Mouse (Mus musculus): ENCODE results near the gene Kcnip1. TPM values are rescaled to one million over a fixed set of nuclear protein-coding genes. Genes with fewer than 3 reads are reported as not detected.

The Kcnip1 gene
- total RNA-seq, 2 experiments from 2014 or later = not detected

- intact Hi-C loops (cut with DNase I) = no loop called here
- DNase-seq (ENCODE audit: low spot score) = no peak
These were observed 205.6 kb downstream of the Kcnip1 start for GRCm38 (mm10) chr11:33787362-33787761.

- no peak for DNase-seq (ENCODE audit: low spot score)
These were observed 206.4 kb downstream of the Kcnip1 start for GRCm38 (mm10) chr11:33786572-33786971.

GRCm38 (mm10) chr11:33781561-33781971 is 211.4 kb downstream of the Kcnip1 start:
- no peak for DNase-seq (ENCODE audit: low spot score)
- intact Hi-C loops (cut with DNase I) = no loop called here

More at GRCm38 (mm10) chr11:33786572-33786971, 206.4 kb downstream of the Kcnip1 start:
- intact Hi-C loops (cut with DNase I) = no loop called here

GRCm38 (mm10) chr11:33780263-33780662 is 212.7 kb downstream of the Kcnip1 start:
- intact Hi-C loops (cut with DNase I) = no loop called here
- no peak for DNase-seq (ENCODE audit: low spot score)

GRCm38 (mm10) chr11:33772615-33773141 is 220.3 kb downstream of the Kcnip1 start:
- intact Hi-C loops (cut with DNase I) = no loop called here

GRCm38 (mm10) chr11:33772043-33772442 is 220.9 kb downstream of the Kcnip1 start:
- DNase-seq (ENCODE audit: low spot score) = no peak
- intact Hi-C loops (cut with DNase I) = no loop called here

More at GRCm38 (mm10) chr11:33772615-33773141, 220.3 kb downstream of the Kcnip1 start:
- no peak for DNase-seq (ENCODE audit: low spot score)

GRCm38 (mm10) chr11:33766976-33767938 is 225.7 kb downstream of the Kcnip1 start:
- intact Hi-C loops (cut with DNase I) = no loop called here
- no peak for DNase-seq (ENCODE audit: low spot score)

GRCm38 (mm10) chr11:33761201-33761755 is 231.7 kb downstream of the Kcnip1 start:
- no peak for DNase-seq (ENCODE audit: low spot score)
- intact Hi-C loops (cut with DNase I) = no loop called here

- no peak for DNase-seq (ENCODE audit: low spot score)
- intact Hi-C loops (cut with DNase I) = no loop called here
These were observed 236.3 kb downstream of the Kcnip1 start for GRCm38 (mm10) chr11:33756624-33757023.

GRCm38 (mm10) chr11:33752431-33752873 is 240.5 kb downstream of the Kcnip1 start:
- intact Hi-C loops (cut with DNase I) = no loop called here
- no peak for DNase-seq (ENCODE audit: low spot score)

- intact Hi-C loops (cut with DNase I) = no loop called here
These were observed 241.4 kb downstream of the Kcnip1 start for GRCm38 (mm10) chr11:33751503-33751902.

GRCm38 (mm10) chr11:33749979-33750378 is 243.0 kb downstream of the Kcnip1 start:
- intact Hi-C loops (cut with DNase I) = no loop called here
- DNase-seq (ENCODE audit: low spot score) = no peak

More at GRCm38 (mm10) chr11:33751503-33751902, 241.4 kb downstream of the Kcnip1 start:
- DNase-seq (ENCODE audit: low spot score) = no peak

GRCm38 (mm10) chr11:33749408-33749807 is 243.5 kb downstream of the Kcnip1 start:
- intact Hi-C loops (cut with DNase I) = no loop called here
- no peak for DNase-seq (ENCODE audit: low spot score)

GRCm38 (mm10) chr11:33748754-33749153 is 244.2 kb downstream of the Kcnip1 start:
- no peak for DNase-seq (ENCODE audit: low spot score)
- intact Hi-C loops (cut with DNase I) = no loop called here

- DNase-seq (ENCODE audit: low spot score) = no peak
- intact Hi-C loops (cut with DNase I) = no loop called here
These were observed 245.5 kb downstream of the Kcnip1 start for GRCm38 (mm10) chr11:33747402-33747955.

- intact Hi-C loops (cut with DNase I) = no loop called here
- peak; percentile 37 for DNase-seq (ENCODE audit: low spot score)
These were observed 246.6 kb downstream of the Kcnip1 start for GRCm38 (mm10) chr11:33746402-33746801.

- intact Hi-C loops (cut with DNase I) = no loop called here
- no peak for DNase-seq (ENCODE audit: low spot score)
These were observed 247.1 kb downstream of the Kcnip1 start for GRCm38 (mm10) chr11:33745821-33746329.

- intact Hi-C loops (cut with DNase I) = no loop called here
- no peak for DNase-seq (ENCODE audit: low spot score)
These were observed 248.5 kb downstream of the Kcnip1 start for GRCm38 (mm10) chr11:33744429-33744828.

- intact Hi-C loops (cut with DNase I) = no loop called here
- DNase-seq (ENCODE audit: low spot score) = no peak
These were observed 252.8 kb downstream of the Kcnip1 start for GRCm38 (mm10) chr11:33740187-33740586.

- intact Hi-C loops (cut with DNase I) = no loop called here
- no peak for DNase-seq (ENCODE audit: low spot score)
These were observed 256.5 kb downstream of the Kcnip1 start for GRCm38 (mm10) chr11:33736426-33736825.
